Mouse (Mus musculus) heart, postnatal 36 days (tissue): ENCODE results near the gene Zswim4. TPM values are rescaled to one million over a fixed set of nuclear protein-coding genes. Genes with fewer than 3 reads are reported as not detected.

Experiments
- DNase-seq, 2 experiments: peaks; one replicate each; pipeline ENCODE4 v3.0.0; 2021 to 2022
- intact Hi-C: fragments of 180-260 bp; cut with DNase I; formaldehyde crosslinking; loops from one replicate; pipeline ENCODE4 v1.15.1; 2025
- total RNA-seq, 2 experiments: library from RNA; stranded (reverse); gene quantifications; 2 replicates each; pipeline ENCODE4 v1.2.3; 2021

The Zswim4 gene
- total RNA-seq, result 10 to 100 TPM in 1 of 2 experiments, 1 to 10 TPM in 1; 9.5 to 11.0 TPM

GRCm38 (mm10) chr8:84236998-84237473 is at the start of gene Zswim4:
Gene Zswim4 (minus strand): TSS chr8:84237055.
- intact Hi-C loops, result loop anchor here (1.0 to 10.0 kb wide), 2 partner anchors 12 to 48 kb away; partner anchors contain the start of gene D8Ertd738e
- peak; percentile 98 to 99 for DNase-seq

- DNase-seq, result peak; percentile 50 to 62
- intact Hi-C loops, result loop anchor here (1.0 to 10.0 kb wide), 3 partner anchors 51 to 246 kb away; partner anchors contain the start of gene Zswim4
These were observed 48.8 kb upstream of the Zswim4 start for GRCm38 (mm10) chr8:84285665-84286064.

- intact Hi-C loops, result loop anchor here (1.0 to 10.0 kb wide), 3 partner anchors 50 to 245 kb away; partner anchors contain the start of gene Zswim4
These were observed 47.8 kb upstream of the Zswim4 start for GRCm38 (mm10) chr8:84284608-84285063.

GRCm38 (mm10) chr8:84280777-84281176 is 43.9 kb upstream of the Zswim4 start:
- no peak for DNase-seq
- intact Hi-C loops, result loop anchor here (10.0 kb wide), 1 partner anchor 46 kb away; the partner anchor contains the start of gene Zswim4

More at GRCm38 (mm10) chr8:84284608-84285063, 47.8 kb upstream of the Zswim4 start:
- peak; percentile 16 to 38 for DNase-seq

- no peak for DNase-seq
- intact Hi-C loops, result no loop called here
These were observed 39.6 kb upstream of the Zswim4 start for GRCm38 (mm10) chr8:84276447-84276846.

GRCm38 (mm10) chr8:84273968-84274367 is 37.1 kb upstream of the Zswim4 start:
- intact Hi-C loops, result loop anchor here (5.0 kb wide), 1 partner anchor 832 kb away; no protein-coding TSS in a partner anchor
- no peak for DNase-seq

GRCm38 (mm10) chr8:84272302-84272701 is 35.4 kb upstream of the Zswim4 start:
- DNase-seq, result no peak
- intact Hi-C loops, result loop anchor here (5.0 kb wide), 1 partner anchor 830 kb away; no protein-coding TSS in a partner anchor

GRCm38 (mm10) chr8:84269950-84270773 is 33.3 kb upstream of the Zswim4 start, which contains the start of gene Ccdc130:
Gene Ccdc130 (minus strand): TSS chr8:84270380.
- intact Hi-C loops, result loop anchor here (1.0 to 5.0 kb wide), 2 partner anchors 20 to 828 kb away; no protein-coding TSS in a partner anchor
- DNase-seq, result peak; percentile 96 to 98

- DNase-seq, result no peak
- intact Hi-C loops, result no loop called here
These were observed 24.2 kb upstream of the Zswim4 start for GRCm38 (mm10) chr8:84261098-84261497.

- DNase-seq, result peak; percentile 76 to 83
- intact Hi-C loops, result no loop called here
These were observed 20.2 kb upstream of the Zswim4 start, which contains the start of gene Mri1 for GRCm38 (mm10) chr8:84256822-84257610. Gene Mri1 (minus strand): TSS chr8:84257326.

- intact Hi-C loops, result no loop called here
- DNase-seq, result no peak
These were observed 19.6 kb upstream of the Zswim4 start for GRCm38 (mm10) chr8:84256458-84256821.

- no peak for DNase-seq
- intact Hi-C loops, result loop anchor here (1.0 kb wide), 1 partner anchor 42 kb away; no protein-coding TSS in a partner anchor
These were observed 19.0 kb upstream of the Zswim4 start for GRCm38 (mm10) chr8:84255858-84256257.

- DNase-seq, result peak; percentile 87 to 88
- intact Hi-C loops, result loop anchor here (1.0 kb wide), 2 partner anchors 12 to 21 kb away; partner anchors contain the start of genes Ccdc130 and Zswim4
These were observed 12.7 kb upstream of the Zswim4 start, which contains the start of gene D8Ertd738e for GRCm38 (mm10) chr8:84249257-84250170. Gene D8Ertd738e (minus strand): TSS chr8:84249719.

GRCm38 (mm10) chr8:84241821-84242220 is 5.0 kb upstream of the Zswim4 start:
- no peak for DNase-seq
- intact Hi-C loops, result no loop called here

GRCm38 (mm10) chr8:84241167-84241566 is 4.3 kb upstream of the Zswim4 start:
- intact Hi-C loops, result no loop called here
- no peak for DNase-seq

- intact Hi-C loops, result loop anchor here (1.0 to 10.0 kb wide), 2 partner anchors 12 to 47 kb away; partner anchors contain the start of gene D8Ertd738e
- peak in 1 of 2 experiments; percentile 24 for DNase-seq
These were observed 831 bp upstream of the Zswim4 start for GRCm38 (mm10) chr8:84237542-84238229.

- intact Hi-C loops, result loop anchor here (10.0 kb wide), 1 partner anchor 48 kb away; no protein-coding TSS in a partner anchor
- no peak for DNase-seq
These were observed 351 bp downstream of the Zswim4 start for GRCm38 (mm10) chr8:84236410-84236997.
